Mouse (Mus musculus) MN1 (cell line): ENCODE measurements at regions not wholly inside any gene's neighbourhood (a gene's known extent, or its start where the extent isn't known, plus 50 kb on each side); places are given as distances from the start of the nearest gene placed in this dataset.

ENCODE experiments used
- DNase-seq: peaks from one replicate; pipeline ENCODE4 v3.0.0-alpha.2; 2016; ENCODE audit warnings: low spot score

DNA sequence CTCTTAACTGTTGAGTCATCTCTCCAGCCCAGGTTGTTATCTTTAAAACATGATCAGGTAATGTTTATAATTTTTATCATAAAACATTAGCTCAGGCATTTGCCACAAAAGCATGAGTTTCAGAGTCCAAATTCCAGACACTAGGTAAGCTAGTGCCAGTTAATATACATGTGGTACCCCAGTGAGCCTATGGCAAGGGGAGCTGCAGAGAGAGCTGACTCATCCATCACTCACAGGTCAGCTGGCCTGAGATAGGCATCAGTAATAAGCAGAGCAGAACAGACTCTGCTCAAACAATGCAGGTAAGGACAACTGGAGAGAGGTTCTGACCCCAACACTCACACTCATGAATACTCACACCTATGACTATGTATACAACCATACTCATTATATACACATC lies 144.6 kb upstream of the Sgcd start:
- no peak for DNase-seq

DNA sequence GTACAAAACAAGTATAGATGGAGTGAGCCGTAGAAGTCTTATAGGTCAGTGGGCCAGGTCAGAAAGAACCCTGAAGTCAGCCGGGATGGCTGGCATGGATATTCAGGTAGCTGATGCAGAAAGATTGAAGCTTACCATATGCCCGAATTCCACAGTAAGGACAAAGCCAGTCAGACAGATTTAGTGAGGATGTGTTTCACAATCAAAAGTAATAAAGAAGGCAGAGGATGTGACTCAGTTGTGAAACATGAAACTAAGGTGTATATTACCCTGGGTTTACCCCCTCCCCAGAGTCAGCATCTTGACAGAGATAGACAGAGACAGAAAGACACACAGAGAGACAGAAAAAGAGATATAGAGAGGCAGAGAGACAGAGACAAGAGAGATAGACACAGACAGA lies 109.3 kb upstream of the Sgcd start:
- no peak for DNase-seq

DNA sequence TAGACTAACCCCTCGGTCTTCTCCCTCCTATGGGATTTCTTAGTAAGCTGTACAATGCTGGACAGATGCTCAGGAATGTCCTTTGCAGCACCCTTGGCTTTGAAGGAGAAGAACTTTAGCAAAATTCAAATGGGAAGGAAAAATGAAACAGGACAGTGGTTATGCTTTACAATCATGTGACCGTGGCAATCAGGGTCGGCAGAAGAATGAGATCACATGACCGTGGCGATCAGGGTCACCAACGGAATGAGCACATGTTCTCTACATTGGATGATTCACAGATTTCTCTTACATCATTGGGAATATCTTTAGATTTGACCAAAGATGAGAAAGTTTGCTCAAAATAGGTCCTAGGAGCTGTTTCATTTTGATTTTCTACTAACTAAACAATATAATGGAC lies 108.7 kb upstream of the Sgcd start:
- no peak for DNase-seq

DNA sequence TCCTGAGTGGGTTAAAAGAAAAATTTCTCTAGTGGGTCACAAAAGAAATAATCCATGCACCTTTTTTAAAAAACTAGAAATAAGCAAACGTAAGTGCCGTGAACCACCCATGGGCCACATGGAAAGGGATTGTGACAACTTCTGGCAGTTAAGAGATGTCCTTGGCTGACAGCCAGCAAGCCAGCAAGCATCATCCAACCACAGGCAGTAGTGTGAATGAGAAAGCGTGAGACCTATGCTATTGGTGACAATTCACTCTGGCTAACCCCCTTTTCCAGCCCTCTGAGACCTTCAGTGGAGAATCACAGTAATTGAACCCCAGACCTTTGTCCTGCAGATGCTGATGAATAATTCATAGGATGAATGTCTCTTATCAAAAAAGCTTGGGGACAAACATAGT lies 78.3 kb upstream of the Sgcd start:
- no peak for DNase-seq

DNA sequence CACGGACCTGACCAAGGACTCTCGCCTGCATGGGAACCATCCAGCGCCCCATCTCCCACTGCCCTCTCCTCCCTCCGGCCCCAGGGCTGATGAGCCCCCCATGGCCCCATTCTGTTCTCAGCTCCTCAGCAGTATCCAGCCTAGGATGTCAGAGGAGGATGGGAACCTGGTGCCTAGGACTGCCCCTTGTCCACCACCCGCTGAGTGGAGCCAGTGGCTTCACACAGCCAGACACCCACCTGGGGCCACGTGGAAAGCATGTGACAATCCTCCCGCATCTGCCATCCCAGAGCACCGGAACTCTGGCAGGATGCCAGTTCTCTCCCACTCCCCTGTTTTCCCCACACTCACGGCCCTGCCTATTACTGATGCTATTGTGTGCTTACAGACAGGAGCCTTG lies 75.0 kb upstream of the Sgcd start:
- no peak for DNase-seq

DNA sequence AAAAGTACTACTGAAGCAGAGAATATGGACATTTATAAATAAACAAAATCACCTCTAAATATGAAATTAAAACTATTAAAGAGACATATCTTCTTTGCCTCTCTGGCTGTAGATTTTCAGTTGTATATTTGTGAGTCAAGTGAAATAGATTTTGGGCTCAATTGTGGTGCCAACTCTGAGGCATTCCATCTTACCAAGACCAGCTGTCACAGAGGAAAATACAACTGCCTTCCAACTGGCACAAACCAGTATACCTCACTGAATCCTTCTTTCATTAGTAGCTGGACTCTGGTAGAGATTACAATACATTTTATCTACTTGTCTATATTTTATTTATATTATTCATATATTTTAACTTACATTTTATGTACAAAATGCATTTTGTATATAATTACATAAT lies 72.7 kb upstream of the Sgcd start:
- DNase-seq = no peak

DNA sequence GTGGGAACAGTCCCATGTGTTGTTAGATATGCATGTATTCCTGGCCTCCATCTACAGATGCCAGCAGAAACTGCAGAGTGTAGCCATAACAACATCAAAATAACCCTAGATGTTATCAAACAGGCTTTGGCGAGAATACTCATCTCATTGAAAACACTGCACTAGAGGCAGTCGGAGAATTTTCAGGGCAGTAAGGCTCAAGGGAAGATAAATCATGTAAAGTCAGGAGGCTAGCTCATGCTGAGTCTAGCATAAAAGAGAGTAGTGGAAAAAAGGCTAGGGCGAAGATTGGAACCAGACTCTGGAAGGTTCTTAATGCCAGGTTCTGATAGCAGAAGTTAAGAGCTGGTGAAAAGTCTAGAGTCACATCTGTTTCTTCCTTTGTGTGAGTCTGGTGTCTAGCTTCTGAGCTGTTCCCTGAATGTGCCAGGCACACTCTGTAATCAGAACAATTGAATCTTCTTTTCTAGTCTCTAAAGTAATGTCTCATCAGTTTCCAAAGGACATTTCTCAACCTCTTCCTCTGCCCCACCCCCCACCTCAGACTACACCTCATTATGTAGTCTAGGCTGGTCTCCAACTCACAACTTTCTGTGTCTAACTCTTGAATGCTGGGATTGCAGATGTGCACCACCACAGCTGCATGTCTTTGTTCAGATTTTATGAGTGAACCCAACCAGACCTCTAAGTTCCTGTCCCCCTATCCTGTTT lies 62.5 kb upstream of the Sgcd start:
- DNase-seq = no peak

DNA sequence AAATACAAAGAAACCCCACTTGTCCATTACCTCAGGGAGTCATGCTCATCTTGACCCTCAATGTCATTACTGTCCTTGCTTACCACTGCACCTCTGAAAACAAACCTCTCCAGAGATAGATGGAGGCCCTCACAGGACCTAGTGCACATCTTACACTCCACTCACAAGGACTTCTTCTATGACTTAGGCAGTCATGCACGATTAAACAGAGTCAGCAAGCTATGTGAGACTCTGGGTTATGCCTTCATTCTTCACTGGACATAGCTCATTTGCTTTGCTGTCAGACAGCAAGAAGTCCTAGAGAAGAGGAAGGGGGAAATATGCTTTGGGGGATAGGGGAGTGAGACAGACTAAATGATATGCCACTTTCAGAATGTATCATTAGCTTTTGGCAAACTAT lies 59.5 kb upstream of the Sgcd start:
- DNase-seq = no peak
